Mouse (Mus musculus): ENCODE measurements around the gene Man2c1.

DNA sequence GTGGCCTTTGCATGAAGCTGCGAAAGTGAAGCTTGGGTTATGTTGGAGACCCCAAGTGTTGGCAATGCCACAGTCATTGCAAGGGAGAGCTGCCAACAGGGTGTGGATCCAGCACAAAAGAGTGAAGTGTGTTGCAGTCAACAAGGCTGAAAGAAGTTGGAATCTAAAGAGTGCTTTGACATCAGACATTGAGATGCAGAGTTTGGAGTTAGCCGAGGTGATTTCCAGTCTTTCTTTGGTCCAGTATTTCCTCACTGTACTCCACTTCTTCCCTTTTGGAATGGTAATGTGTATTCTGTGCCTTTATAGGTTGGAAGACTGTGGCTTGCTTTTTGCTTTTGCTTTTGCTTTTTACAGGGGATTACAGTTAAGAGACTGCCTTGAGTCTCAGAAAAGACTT lies 35.7 kb downstream of the Man2c1 start:
- no peak for TF ChIP-seq POLR2A (IDR thresholded peaks at IDR 0.05; ENCODE audit: insufficient read depth, low read depth, low read length)
- TF ChIP-seq CTCF (IDR thresholded peaks at IDR 0.05; ENCODE audit: insufficient read depth, low read depth, low read length): no peak
